Mouse (Mus musculus): Measurements from ENCODE around the gene Myrfl. TPM values are rescaled to one million over a fixed set of nuclear protein-coding genes. Genes with fewer than 3 reads are reported as not detected.
A peak's percentile ranks its signal among the peaks of the same experiment; 100 is the strongest.

Gene Myrfl
- total and polyA plus RNA-seq, 3 experiments: 0.11 TPM; not detected in 2

GRCm38 (mm10) chr10:116895108-116895833 is 1.4 kb downstream of the Myrfl start:
- no peaks in the 10 kb centered on the region for H3K9me3 ChIP-seq (replicated peaks)
- no peaks in the 10 kb centered on the region for H3K4me1 ChIP-seq (ENCODE audit: insufficient read depth, low read depth, low read length)
- ATAC-seq (ENCODE audit: extremely low read depth, insufficient number of reproducible peaks, low FRiP score, poor library complexity, severe bottlenecking) (no peak), DNase-seq (ENCODE audit: low spot score) (no peak)
- no peaks in the 10 kb centered on the region for H3K27me3 ChIP-seq (ENCODE audit: insufficient read depth, low read length)
- no peak overlapping the region for H3K4me3 ChIP-seq (ENCODE audit: low read depth, low read length)
- TF ChIP-seq TAL1 (conservative IDR thresholded peaks at IDR 0.05; ENCODE audit: low read depth, low read length) (no peak), POLR2AphosphoS5 (IDR thresholded peaks at IDR 0.05; ENCODE audit: insufficient replicate concordance, low read depth, low read length) (no peak), GATA1 (IDR thresholded peaks at IDR 0.05; ENCODE audit: borderline replicate concordance, low read length) (no peak), GATA2 (IDR thresholded peaks at IDR 0.05; ENCODE audit: borderline replicate concordance, low read depth, low read length) (no peak), CTCF (IDR thresholded peaks at IDR 0.05; ENCODE audit: low read depth, low read length) (no peak)
- no peaks in the 10 kb centered on the region for H3K36me3 ChIP-seq (replicated peaks)

GRCm38 (mm10) chr10:116894540-116894939 is 2.2 kb downstream of the Myrfl start:
- Histone ChIP-seq H3K4me1 (ENCODE audit: insufficient read depth, low read depth, low read length) (no peaks in the 10 kb centered on the region), H3K36me3 (replicated peaks) (no peaks in the 10 kb centered on the region), H3K4me3 (ENCODE audit: low read depth, low read length) (no peak overlapping the region), H3K27me3 (ENCODE audit: insufficient read depth, low read length) (no peaks in the 10 kb centered on the region), H3K9me3 (replicated peaks) (no peaks in the 10 kb centered on the region)
- TF ChIP-seq GATA1 (IDR thresholded peaks at IDR 0.05; ENCODE audit: borderline replicate concordance, low read length): no peak
- TF ChIP-seq TAL1 (conservative IDR thresholded peaks at IDR 0.05; ENCODE audit: low read depth, low read length): no peak
- no peak for TF ChIP-seq POLR2AphosphoS5 (IDR thresholded peaks at IDR 0.05; ENCODE audit: insufficient replicate concordance, low read depth, low read length)
- TF ChIP-seq GATA2 (IDR thresholded peaks at IDR 0.05; ENCODE audit: borderline replicate concordance, low read depth, low read length): no peak
- ATAC-seq (ENCODE audit: extremely low read depth, insufficient number of reproducible peaks, low FRiP score, poor library complexity, severe bottlenecking) (no peak), DNase-seq (ENCODE audit: low spot score) (no peak)

- H3K36me3 ChIP-seq (replicated peaks): no peaks in the 10 kb centered on the region
- H3K27me3 ChIP-seq (ENCODE audit: insufficient read depth, low read length): no peaks in the 10 kb centered on the region
- H3K4me3 ChIP-seq (ENCODE audit: low read depth, low read length): no peak overlapping the region
- H3K9me3 ChIP-seq (replicated peaks): no peaks in the 10 kb centered on the region
- ATAC-seq (ENCODE audit: extremely low read depth, insufficient number of reproducible peaks, low FRiP score, poor library complexity, severe bottlenecking) (no peak), DNase-seq (ENCODE audit: low spot score) (peak; percentile 6)
- H3K4me1 ChIP-seq (ENCODE audit: insufficient read depth, low read depth, low read length): no peaks in the 10 kb centered on the region
- no peak for TF ChIP-seq GATA1 (IDR thresholded peaks at IDR 0.05; ENCODE audit: borderline replicate concordance, low read length)
- no peak for TF ChIP-seq CTCF (IDR thresholded peaks at IDR 0.05; ENCODE audit: low read depth, low read length)
- TF ChIP-seq POLR2AphosphoS5 (IDR thresholded peaks at IDR 0.05; ENCODE audit: insufficient replicate concordance, low read depth, low read length): no peak
- no peak for TF ChIP-seq GATA2 (IDR thresholded peaks at IDR 0.05; ENCODE audit: borderline replicate concordance, low read depth, low read length)
- TF ChIP-seq TAL1 (conservative IDR thresholded peaks at IDR 0.05; ENCODE audit: low read depth, low read length): no peak
These were observed 3.0 kb downstream of the Myrfl start for GRCm38 (mm10) chr10:116893753-116894152.

GRCm38 (mm10) chr10:116890587-116890986 is 6.1 kb downstream of the Myrfl start:
- H3K4me3 ChIP-seq (ENCODE audit: low read depth, low read length): no peak overlapping the region
- H3K36me3 ChIP-seq (replicated peaks): no peaks in the 10 kb centered on the region
- ATAC-seq (ENCODE audit: extremely low read depth, insufficient number of reproducible peaks, low FRiP score, poor library complexity, severe bottlenecking) (no peak), DNase-seq (ENCODE audit: low spot score) (no peak)
- H3K4me1 ChIP-seq (ENCODE audit: insufficient read depth, low read depth, low read length): no peaks in the 10 kb centered on the region
- no peaks in the 10 kb centered on the region for H3K27me3 ChIP-seq (ENCODE audit: insufficient read depth, low read length)
- H3K9me3 ChIP-seq (replicated peaks): no peaks in the 10 kb centered on the region
- TF ChIP-seq TAL1 (conservative IDR thresholded peaks at IDR 0.05; ENCODE audit: low read depth, low read length): no peak
- no peak for TF ChIP-seq CTCF (IDR thresholded peaks at IDR 0.05; ENCODE audit: low read depth, low read length)
- no peak for TF ChIP-seq GATA1 (IDR thresholded peaks at IDR 0.05; ENCODE audit: borderline replicate concordance, low read length)
- TF ChIP-seq POLR2AphosphoS5 (IDR thresholded peaks at IDR 0.05; ENCODE audit: insufficient replicate concordance, low read depth, low read length): no peak

GRCm38 (mm10) chr10:116884552-116884951 is 12.2 kb downstream of the Myrfl start:
- Histone ChIP-seq H3K4me1 (ENCODE audit: insufficient read depth, low read depth, low read length) (no peaks in the 10 kb centered on the region), H3K9me3 (replicated peaks) (0 out of 2 replicates have a peak, but pooled peaks cover under 1% of the 10 kb centered on the region), H3K27me3 (ENCODE audit: insufficient read depth, low read length) (no peaks in the 10 kb centered on the region), H3K36me3 (replicated peaks) (no peaks in the 10 kb centered on the region), H3K4me3 (ENCODE audit: low read depth, low read length) (no peak overlapping the region)
- DNase-seq (ENCODE audit: low spot score): no peak
- no peak for TF ChIP-seq GATA1 (IDR thresholded peaks at IDR 0.05; ENCODE audit: borderline replicate concordance, low read length)
- no peak for TF ChIP-seq TAL1 (conservative IDR thresholded peaks at IDR 0.05; ENCODE audit: low read depth, low read length)
- no peak for TF ChIP-seq GATA2 (IDR thresholded peaks at IDR 0.05; ENCODE audit: borderline replicate concordance, low read depth, low read length)
- TF ChIP-seq CTCF (IDR thresholded peaks at IDR 0.05; ENCODE audit: low read depth, low read length): no peak
- TF ChIP-seq POLR2AphosphoS5 (IDR thresholded peaks at IDR 0.05; ENCODE audit: insufficient replicate concordance, low read depth, low read length): no peak
- ATAC-seq (ENCODE audit: extremely low read depth, insufficient number of reproducible peaks, low FRiP score, poor library complexity, severe bottlenecking): no peak

GRCm38 (mm10) chr10:116883531-116883930 is 13.2 kb downstream of the Myrfl start:
- Histone ChIP-seq H3K36me3 (replicated peaks) (no peaks in the 10 kb centered on the region), H3K4me3 (ENCODE audit: low read depth, low read length) (no peak overlapping the region), H3K4me1 (ENCODE audit: insufficient read depth, low read depth, low read length) (no peaks in the 10 kb centered on the region), H3K9me3 (replicated peaks) (0 out of 2 replicates have a peak, but pooled peaks cover 2% of the 10 kb centered on the region), H3K27me3 (ENCODE audit: insufficient read depth, low read length) (no peaks in the 10 kb centered on the region)
- no peak for DNase-seq (ENCODE audit: low spot score)
- no peak for ATAC-seq (ENCODE audit: extremely low read depth, insufficient number of reproducible peaks, low FRiP score, poor library complexity, severe bottlenecking)
- TF ChIP-seq GATA1 (IDR thresholded peaks at IDR 0.05; ENCODE audit: borderline replicate concordance, low read length) (no peak), TAL1 (conservative IDR thresholded peaks at IDR 0.05; ENCODE audit: low read depth, low read length) (no peak), GATA2 (IDR thresholded peaks at IDR 0.05; ENCODE audit: borderline replicate concordance, low read depth, low read length) (no peak), CTCF (IDR thresholded peaks at IDR 0.05; ENCODE audit: low read depth, low read length) (no peak), POLR2AphosphoS5 (IDR thresholded peaks at IDR 0.05; ENCODE audit: insufficient replicate concordance, low read depth, low read length) (no peak)
